Mouse (Mus musculus): ENCODE results near the gene Blnk.

DNA sequence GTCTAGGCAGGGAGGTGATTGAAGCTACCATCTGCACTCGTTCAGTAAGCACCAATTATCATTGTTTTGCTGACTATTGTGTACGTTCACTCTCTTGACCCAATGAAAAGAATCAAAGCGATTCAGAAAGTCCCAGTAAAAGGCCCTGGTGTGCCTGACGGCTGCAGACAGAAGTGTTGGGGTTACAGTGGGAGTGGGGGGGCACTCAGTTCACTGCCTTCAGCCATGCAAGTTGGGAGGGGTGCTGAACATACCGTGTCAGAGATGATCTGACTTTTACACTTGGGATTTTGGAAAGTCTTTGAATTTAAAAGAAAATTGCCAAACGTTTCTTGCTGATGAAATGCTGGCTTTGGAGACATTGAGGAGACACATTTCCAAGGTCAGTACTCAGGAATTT, 35.8 kb upstream of the Blnk start:
- TF ChIP-seq EP300 (optimal IDR thresholded peaks at IDR 0.05) (no peak), CTCF (IDR thresholded peaks at IDR 0.05; ENCODE audit: low read depth) (no peak)
